Mouse (Mus musculus): ENCODE measurements at regions not wholly inside any gene's neighbourhood (a gene's known extent, or its start where the extent isn't known, plus 50 kb on each side); places are given as distances from the start of the nearest gene placed in this dataset.

DNA sequence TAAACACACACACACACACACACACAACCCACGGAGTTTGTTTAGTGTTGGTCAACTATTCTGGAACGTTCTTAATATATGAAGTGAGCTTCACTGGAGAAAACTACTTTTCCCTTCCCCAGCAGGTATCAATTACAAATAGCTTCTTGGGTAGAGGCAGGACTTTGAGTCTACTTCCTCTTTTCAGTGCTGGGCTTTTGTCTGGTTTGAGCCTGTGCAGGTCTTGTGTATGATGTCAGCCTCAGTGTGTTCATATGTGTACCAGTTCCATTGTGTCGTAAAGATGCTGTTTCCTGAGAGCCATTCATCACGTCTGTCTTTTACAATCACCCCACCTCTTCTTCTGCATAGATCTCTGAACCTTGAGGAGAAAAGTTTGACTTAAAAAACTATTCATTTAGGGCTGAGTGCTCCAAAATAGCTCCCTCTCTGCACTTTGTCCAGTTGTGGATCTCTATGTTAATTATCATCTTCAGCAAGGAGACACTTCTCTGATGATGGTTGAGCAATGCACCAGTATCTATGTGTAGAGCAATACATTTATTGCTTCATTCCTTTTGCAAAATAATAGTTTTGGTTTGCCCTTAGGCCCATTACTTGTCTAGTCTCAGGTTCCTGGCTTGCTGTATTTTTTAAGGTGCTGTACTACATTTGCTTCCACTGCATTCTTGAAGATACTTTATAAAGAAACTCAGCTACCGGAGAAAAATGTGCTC lies 225.7 kb upstream of the Slc24a2 start:
- TF ChIP-seq CTCF (IDR thresholded peaks at IDR 0.05; ENCODE audit: low read depth) (no peak), EP300 (IDR thresholded peaks at IDR 0.05; ENCODE audit: low read depth) (no peak)

Data from liver, embryonic 14.5 days (tissue).